Mouse (Mus musculus) gastrocnemius, adult 2 months (tissue): ENCODE measurements around the gene 1700015F17Rik. TPM values are rescaled to one million over a fixed set of nuclear protein-coding genes. Genes with fewer than 3 reads are reported as not detected.
A peak's percentile ranks its signal among the peaks of the same experiment; 100 is the strongest.

ENCODE experiments used
- DNase-seq: peaks from one replicate; pipeline ENCODE4 v3.0.0; 2022
- H3K27ac ChIP-seq: fragments of 200-600 bp; 2 replicates; pipeline ENCODE4 v1.8.1; 2022; ENCODE audit warnings: mild to moderate bottlenecking
- H3K4me3 ChIP-seq: fragments of 200-600 bp; 2 replicates; pipeline ENCODE4 v1.8.1; 2022; ENCODE audit warnings: mild to moderate bottlenecking, moderate library complexity
- CTCF ChIP-seq: fragments of 200-600 bp; IDR thresholded peaks from 2 replicates; pipeline ENCODE4 v1.8.1; 2022; ENCODE audit warnings: antibody characterized with exemption, mild to moderate bottlenecking, moderate library complexity
- intact Hi-C: fragments of 180-260 bp; cut with DNase I; formaldehyde crosslinking; loops from one replicate; pipeline ENCODE4 v1.15.1; 2025
- total RNA-seq, 2 experiments: library from RNA; stranded (reverse); gene quantifications; 2 replicates each; pipeline ENCODE4 v1.2.3; 2021

1700015F17Rik gene
- total RNA-seq, 2 experiments from 2014 or later: not detected

DNA sequence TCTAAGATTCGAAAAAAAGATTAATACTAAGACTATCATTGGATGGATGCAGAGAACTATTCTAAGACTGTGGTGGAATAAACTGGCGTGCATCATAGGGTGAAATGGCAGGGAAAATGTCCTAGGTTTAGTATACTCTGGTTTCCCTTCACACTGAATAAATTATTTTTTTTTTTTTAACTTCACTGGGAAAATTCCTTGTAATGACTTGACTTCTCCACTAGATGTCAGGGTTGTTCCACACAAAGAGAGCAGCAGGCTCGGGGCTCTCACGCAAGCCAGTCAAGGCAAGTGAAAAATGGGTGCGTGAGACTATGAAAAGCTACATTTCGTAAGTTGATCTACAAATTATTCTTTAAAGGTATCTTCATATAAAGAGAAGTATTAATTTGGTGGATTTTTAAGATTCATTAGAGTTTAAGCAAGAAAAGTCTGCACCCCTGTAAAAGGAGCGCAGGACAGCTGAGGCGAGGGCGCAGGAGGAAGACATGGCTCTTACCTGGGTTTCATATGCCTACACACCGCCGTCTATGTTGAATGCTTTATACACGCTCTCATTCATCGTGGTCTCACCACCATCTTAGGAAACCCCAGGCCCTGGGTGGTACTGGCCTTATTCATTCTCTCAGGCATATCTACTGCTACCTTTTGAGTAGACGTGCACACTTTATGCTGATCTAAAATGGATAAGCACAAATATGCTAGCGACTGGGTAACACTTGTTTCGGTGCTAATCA lies 15.5 kb upstream of the 1700015F17Rik start:
- DNase-seq: peak; percentile 33
- TF ChIP-seq CTCF: peak; percentile 86
- intact Hi-C loops: loop anchor here (1.0 kb wide), 1 partner anchor 256 kb away; no protein-coding TSS in a partner anchor
- no peak overlapping the region for H3K4me3 ChIP-seq
- H3K27ac ChIP-seq: no peak overlapping the region

DNA sequence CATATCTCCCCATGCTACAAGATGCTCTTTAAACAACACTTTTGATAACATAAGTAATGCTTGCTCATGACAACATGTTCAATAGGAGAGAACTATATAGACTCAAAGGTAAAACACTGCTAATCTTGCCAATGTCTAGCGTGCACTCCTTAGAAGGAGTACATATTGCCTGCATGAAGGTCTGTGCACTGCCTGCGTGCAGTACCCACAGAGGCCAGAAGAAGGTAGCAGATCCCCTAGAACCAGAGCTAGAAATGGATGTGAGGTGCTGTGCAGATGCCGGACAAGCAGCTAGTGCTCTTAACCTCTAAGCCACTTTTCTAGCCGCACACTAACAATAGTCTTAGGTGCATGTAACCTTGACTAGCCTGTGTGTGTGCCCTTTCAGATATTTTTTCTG lies 13.2 kb upstream of the 1700015F17Rik start:
- no peak for TF ChIP-seq CTCF
- no peak for DNase-seq
- intact Hi-C loops: no loop called here

DNA sequence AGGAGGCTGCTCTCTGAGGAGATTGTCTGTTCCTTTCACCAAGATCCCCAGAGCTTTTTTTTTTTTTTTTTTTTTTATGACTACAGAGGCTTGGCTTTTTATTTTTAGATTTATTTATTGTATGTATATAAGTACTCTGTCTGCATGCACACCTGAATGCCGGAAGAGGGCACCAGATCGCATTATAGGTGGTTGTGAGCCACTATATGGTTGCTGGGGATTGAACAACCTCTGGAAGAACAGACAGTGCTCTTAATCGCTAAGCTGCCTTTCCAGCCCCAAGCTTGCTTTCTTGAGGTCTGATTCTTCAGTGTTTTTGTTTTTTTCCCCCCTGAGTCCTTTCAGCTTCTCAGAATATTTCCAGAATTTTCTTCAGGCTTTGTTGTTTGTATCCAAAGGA lies 7.1 kb upstream of the 1700015F17Rik start:
- no peak overlapping the region for H3K4me3 ChIP-seq
- DNase-seq: no peak
- no peak overlapping the region for H3K27ac ChIP-seq
- intact Hi-C loops: no loop called here
- TF ChIP-seq CTCF: no peak

More for the DNA sequence above, 13.2 kb upstream of the 1700015F17Rik start:
- Histone ChIP-seq H3K4me3 (no peak overlapping the region), H3K27ac (no peak overlapping the region)

DNA sequence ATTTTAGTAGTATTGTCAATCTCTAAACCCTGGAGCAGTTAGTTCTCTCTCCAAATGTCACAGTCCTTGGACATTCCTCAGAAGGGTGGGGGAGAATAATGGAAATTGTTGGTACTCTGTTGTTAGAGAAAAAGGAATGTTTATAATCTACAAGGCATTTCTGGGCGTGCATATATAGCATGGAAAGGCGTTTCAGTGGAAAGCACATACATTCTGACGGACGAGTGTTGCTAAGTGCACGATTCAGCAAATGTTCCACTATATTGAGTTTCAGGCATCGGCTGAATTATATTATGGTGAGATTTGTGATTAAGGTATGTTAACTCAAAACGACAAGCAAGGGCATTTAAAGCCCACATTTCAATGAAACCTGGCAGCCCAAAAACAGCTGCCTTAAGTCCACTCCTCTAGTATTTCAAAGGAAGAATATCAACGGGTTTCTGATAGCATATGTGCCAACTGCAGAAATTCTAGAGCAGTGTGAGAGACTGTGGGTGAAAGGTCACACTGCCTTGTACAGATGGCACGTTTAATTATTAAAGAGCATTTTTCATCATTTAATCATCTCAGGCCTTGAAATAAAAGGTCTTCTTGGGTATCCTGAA lies 4.4 kb upstream of the 1700015F17Rik start:
- TF ChIP-seq CTCF: no peak
- no peak overlapping the region for H3K4me3 ChIP-seq
- intact Hi-C loops: loop anchor here (5.0 kb wide), 1 partner anchor 521 kb away; no protein-coding TSS in a partner anchor
- H3K27ac ChIP-seq: no peak overlapping the region
- DNase-seq: no peak

- no peak overlapping the region for H3K4me3 ChIP-seq
- no peak for DNase-seq
- intact Hi-C loops: loop anchor here (5.0 kb wide), 1 partner anchor 519 kb away; no protein-coding TSS in a partner anchor
- H3K27ac ChIP-seq: no peak overlapping the region
- TF ChIP-seq CTCF: peak; percentile 68
Observed at GRCm38 (mm10) chr5:5481662-5482061, 2.7 kb upstream of the 1700015F17Rik start.

DNA sequence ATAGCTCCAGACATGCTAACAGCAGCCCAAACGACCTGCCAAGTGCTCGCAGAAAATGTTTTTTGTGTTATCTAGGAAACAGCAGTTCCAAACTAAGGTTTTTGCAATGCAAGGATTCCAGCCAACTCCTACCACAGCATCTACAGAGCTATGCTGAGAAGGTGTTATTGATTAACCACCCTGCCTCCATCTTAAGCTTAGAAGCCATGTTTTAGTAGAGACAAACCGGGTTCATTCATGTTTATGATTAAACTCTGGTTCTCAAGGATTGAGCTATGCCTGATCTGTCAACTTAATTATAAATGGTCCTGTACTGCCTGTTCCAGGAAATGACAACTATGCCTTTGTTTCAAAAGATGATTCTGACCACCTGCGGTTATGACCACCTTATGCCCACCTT lies 2.8 kb downstream of the 1700015F17Rik start:
- intact Hi-C loops: no loop called here
- TF ChIP-seq CTCF: no peak
- no peak overlapping the region for H3K4me3 ChIP-seq
- no peak for DNase-seq
- H3K27ac ChIP-seq: no peak overlapping the region

GRCm38 (mm10) chr5:5465256-5465655 lies 13.7 kb downstream of the 1700015F17Rik start:
- intact Hi-C loops: no loop called here
- no peak overlapping the region for H3K4me3 ChIP-seq
- no peak overlapping the region for H3K27ac ChIP-seq
- no peak for TF ChIP-seq CTCF
- no peak for DNase-seq

DNA sequence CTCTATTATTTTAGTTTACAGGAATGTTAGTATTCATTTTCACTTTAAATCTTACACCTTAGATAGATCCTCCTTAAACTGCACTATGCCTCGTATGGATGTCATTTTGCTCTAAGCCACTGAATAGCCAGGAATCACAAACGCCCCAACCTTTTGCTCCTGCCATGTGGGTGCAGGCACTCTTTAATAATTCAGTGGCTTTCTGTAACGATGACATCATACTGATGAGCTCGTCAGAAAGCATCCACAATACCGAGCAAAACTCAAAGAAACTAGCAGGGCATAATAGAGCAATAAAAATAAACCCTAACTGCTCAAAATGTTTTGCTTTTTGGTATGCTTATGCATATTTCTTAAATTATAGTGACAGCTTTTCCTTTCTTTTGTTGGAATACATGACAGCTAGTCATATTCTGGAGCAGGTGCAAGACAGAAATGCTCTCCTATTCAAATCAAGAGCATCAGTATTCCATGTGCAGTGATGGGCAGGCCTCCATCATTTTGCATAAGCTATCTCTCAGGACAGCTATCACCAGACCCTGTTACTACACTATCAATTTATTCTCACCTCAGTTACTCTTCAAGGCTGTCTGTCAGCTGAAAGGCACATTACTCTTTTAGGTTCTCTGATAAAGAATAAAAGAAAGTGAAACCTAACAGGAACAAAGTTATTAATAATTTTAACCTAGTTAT lies 47.1 kb downstream of the 1700015F17Rik start:
- no peak for TF ChIP-seq CTCF
- no peak overlapping the region for H3K27ac ChIP-seq
- H3K4me3 ChIP-seq: no peak overlapping the region
- intact Hi-C loops: no loop called here
- DNase-seq: no peak

DNA sequence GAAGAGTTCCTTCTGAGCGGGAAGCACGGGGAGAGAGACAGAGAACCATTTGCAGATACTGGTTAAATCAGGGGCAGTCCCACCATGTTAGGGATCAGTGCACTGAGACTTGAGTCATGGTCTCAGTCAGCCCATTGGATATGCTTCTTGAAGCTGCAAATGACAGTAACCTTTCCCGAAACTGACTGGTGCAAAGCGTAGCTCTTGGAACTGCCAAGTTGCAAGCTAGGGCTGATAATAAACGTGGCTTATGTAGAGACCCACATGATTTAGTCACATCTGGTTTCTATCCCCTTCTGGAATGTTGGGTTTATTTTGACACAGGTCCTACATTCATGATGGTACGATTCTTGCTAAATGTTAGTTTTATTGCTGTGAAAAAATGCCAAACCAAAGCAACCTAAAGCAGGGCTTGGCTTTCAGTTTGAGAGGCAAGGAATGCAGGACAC lies 55.2 kb downstream of the 1700015F17Rik start:
- Histone ChIP-seq H3K4me3 (no peak overlapping the region), H3K27ac (no peak overlapping the region)
- DNase-seq: no peak
- intact Hi-C loops: no loop called here
- TF ChIP-seq CTCF: no peak

DNA sequence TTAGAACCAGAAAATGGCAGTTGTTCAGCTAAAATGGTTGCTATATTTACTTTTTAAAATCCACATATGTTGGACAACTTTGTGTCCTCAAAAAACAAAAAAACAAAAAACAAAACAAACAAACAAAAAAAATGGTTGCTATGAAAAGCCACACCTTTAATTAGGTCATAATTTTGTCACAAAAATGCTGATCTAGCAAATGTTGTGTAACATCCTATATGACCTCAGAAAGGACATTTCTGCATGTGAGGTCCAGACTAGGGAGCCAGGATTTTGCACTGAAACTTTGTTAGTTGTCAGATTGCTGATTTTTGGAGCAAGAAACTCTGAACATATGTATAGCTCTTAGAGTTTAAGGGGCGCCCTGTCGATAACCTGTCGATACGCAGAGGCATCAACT lies 55.9 kb downstream of the 1700015F17Rik start:
- DNase-seq: no peak
- H3K27ac ChIP-seq: no peak overlapping the region
- TF ChIP-seq CTCF: no peak
- intact Hi-C loops: no loop called here
- no peak overlapping the region for H3K4me3 ChIP-seq

DNA sequence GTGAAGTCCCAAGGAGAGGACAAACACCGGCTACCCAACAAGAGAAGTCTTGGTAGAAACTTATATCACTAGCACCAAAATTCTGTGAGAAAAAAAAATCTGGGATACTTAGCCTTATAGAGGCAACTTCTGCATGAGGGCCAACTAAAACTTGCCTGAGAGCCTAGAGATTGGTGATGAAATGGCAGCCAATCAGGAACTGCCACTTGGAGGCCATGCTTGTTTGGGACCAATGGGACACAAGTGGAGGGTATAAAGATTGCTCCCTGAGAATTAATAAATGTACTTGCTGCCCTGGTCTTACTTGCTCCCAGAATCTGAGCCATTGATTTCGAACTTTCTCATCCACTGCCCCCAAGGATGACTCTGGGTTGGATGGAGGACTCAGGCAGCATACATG lies 57.5 kb downstream of the 1700015F17Rik start:
- H3K27ac ChIP-seq: no peak overlapping the region
- H3K4me3 ChIP-seq: no peak overlapping the region
- intact Hi-C loops: no loop called here
- DNase-seq: no peak
- TF ChIP-seq CTCF: no peak

- TF ChIP-seq CTCF: no peak
- peak within 1 kb of the TSS; percentile 30 for H3K4me3 ChIP-seq
- DNase-seq: peak; percentile 21
- intact Hi-C loops: no loop called here
- peak within 1 kb of the TSS; percentile 57 for H3K27ac ChIP-seq
Observed at GRCm38 (mm10) chr5:5419992-5420455, 58.9 kb downstream of the 1700015F17Rik start, which contains the start of gene Cdk14. Cdk14 (minus strand) TSS chr5:5420312.

DNA sequence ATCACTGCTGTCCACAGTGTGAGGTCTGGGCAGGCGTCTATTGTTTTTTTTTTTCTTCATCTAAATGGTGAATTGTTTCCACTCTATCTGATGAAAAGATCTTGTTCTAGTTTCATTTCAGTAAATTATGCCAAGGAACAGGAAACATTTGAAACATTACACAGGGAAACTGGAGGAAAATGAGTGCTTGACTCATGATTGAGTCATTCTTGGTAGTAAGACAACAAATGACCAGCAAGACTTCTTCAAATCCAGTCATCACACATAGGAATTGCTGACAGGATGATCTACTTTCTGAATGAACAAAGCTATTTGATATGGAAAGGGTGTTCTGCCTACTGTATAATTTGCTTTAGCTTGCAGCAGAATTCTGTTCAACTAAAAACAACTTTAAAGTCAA lies 59.7 kb downstream of the 1700015F17Rik start:
- intact Hi-C loops: no loop called here
- TF ChIP-seq CTCF: no peak
- H3K27ac ChIP-seq: 0 out of 2 replicates have a peak overlapping the region, but pooled peaks have one; percentile 40
- H3K4me3 ChIP-seq: no peak overlapping the region; the same call in 1 of the 2 replicates
- DNase-seq: no peak
